Mouse (Mus musculus): Measurements from ENCODE around the gene Atp6v1c2. TPM values are rescaled to one million over a fixed set of nuclear protein-coding genes. Genes with fewer than 3 reads are reported as not detected.

Atp6v1c2 gene
- not detected in 2 replicates for total RNA-seq (2017)

GRCm38 (mm10) chr12:17329259-17329658 lies at the start of gene Atp6v1c2:
Atp6v1c2 (minus strand) TSS chr12:17329359.
- ATAC-seq (replicated peaks; ENCODE audit: low read depth, poor library complexity, severe bottlenecking), result no peak

- no peak for ATAC-seq (replicated peaks; ENCODE audit: low read depth, poor library complexity, severe bottlenecking)
Measured at GRCm38 (mm10) chr12:17376521-17376920, 47.4 kb upstream of the Atp6v1c2 start.

- ATAC-seq (replicated peaks; ENCODE audit: low read depth, poor library complexity, severe bottlenecking), result no peak
Measured at GRCm38 (mm10) chr12:17375243-17375642, 46.1 kb upstream of the Atp6v1c2 start.

- ATAC-seq (replicated peaks; ENCODE audit: low read depth, poor library complexity, severe bottlenecking), result no peak
Measured at GRCm38 (mm10) chr12:17373470-17373975, 44.4 kb upstream of the Atp6v1c2 start.

DNA sequence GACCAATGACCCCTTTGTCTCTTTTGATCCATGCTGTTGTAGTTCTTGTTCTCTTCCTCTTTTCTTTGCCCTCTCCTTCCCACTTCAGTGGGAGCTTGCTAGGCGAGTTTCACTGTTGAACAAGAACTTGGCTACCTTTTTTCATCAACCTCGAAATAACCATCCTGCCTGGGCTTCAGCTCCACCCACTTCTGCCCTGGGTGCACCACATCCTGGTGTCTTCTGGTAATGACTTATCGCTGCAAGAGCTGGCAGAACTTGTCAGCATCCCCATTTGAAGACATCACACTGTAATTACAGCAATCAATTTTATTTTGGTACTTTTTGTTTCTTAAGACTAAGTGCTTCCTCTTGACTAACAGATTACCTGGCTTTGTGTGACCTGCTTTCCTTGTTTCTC lies 43.5 kb upstream of the Atp6v1c2 start:
- ATAC-seq (replicated peaks; ENCODE audit: low read depth, poor library complexity, severe bottlenecking), result peak; percentile 37; the same call in 1 of the 2 replicates

DNA sequence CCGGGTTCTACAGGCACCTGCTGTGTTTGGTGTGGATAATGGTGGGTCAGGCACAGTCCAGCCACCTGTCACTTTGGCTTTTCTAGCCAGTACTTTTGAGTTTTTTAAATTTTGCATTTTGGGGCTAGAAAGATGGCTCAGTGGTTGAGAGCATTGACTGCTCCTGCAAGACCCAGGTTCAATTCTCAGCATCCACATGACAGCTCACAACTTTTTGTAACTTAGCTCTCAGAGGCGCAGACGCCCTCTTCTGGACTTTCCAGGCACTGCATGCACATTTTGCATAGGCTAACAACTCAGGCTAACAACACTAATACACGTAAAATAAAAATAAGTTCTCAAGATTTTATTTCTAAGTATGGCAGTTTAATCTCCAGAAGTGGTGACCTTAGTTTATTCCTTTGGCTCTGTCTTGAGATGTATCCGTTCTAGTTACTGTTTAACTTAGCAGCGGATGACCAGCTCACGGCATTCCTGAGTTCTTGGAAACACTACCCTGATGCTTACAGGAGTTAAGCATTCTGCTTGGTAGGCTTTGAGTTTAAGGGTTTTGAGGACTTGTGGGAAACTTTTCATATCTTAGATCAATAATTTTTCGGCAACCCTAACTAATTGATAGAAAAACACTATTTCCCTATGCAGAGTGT lies 42.6 kb upstream of the Atp6v1c2 start:
- ATAC-seq (replicated peaks; ENCODE audit: low read depth, poor library complexity, severe bottlenecking), result peak; percentile 23; the same call in 1 of the 2 replicates

- no peak for ATAC-seq (replicated peaks; ENCODE audit: low read depth, poor library complexity, severe bottlenecking)
Measured at GRCm38 (mm10) chr12:17369551-17370325, 40.6 kb upstream of the Atp6v1c2 start.

GRCm38 (mm10) chr12:17369111-17369510 lies 40.0 kb upstream of the Atp6v1c2 start:
- no peak for ATAC-seq (replicated peaks; ENCODE audit: low read depth, poor library complexity, severe bottlenecking)

- peak; percentile 97 for ATAC-seq (replicated peaks; ENCODE audit: low read depth, poor library complexity, severe bottlenecking)
Measured at GRCm38 (mm10) chr12:17366981-17367380, 37.8 kb upstream of the Atp6v1c2 start.

GRCm38 (mm10) chr12:17362316-17362715 lies 33.2 kb upstream of the Atp6v1c2 start:
- no peak for ATAC-seq (replicated peaks; ENCODE audit: low read depth, poor library complexity, severe bottlenecking)

GRCm38 (mm10) chr12:17360650-17361049 lies 31.5 kb upstream of the Atp6v1c2 start:
- ATAC-seq (replicated peaks; ENCODE audit: low read depth, poor library complexity, severe bottlenecking), result no peak

GRCm38 (mm10) chr12:17360104-17360503 lies 30.9 kb upstream of the Atp6v1c2 start:
- ATAC-seq (replicated peaks; ENCODE audit: low read depth, poor library complexity, severe bottlenecking), result no peak

- no peak for ATAC-seq (replicated peaks; ENCODE audit: low read depth, poor library complexity, severe bottlenecking)
Measured at GRCm38 (mm10) chr12:17358981-17359380, 29.8 kb upstream of the Atp6v1c2 start.

DNA sequence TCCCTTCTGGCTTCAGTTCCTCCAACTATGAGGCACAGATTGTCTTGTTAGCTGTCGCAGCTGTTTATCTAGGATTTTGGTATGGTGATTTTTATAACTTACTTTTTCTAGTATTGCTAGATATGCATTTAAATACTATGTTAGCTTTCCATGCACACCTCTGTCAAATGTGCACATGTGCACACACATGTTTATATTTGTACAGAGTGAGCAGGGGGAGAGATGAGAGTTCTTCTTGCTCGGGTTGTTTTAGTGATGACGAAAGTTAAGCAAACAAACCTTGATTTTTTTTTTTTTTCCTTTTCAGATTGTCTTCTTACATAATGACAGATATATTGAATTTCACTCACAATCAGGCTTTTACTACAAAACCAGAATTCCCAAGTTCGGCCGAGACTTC lies 28.6 kb upstream of the Atp6v1c2 start:
- ATAC-seq (replicated peaks; ENCODE audit: low read depth, poor library complexity, severe bottlenecking), result no peak

DNA sequence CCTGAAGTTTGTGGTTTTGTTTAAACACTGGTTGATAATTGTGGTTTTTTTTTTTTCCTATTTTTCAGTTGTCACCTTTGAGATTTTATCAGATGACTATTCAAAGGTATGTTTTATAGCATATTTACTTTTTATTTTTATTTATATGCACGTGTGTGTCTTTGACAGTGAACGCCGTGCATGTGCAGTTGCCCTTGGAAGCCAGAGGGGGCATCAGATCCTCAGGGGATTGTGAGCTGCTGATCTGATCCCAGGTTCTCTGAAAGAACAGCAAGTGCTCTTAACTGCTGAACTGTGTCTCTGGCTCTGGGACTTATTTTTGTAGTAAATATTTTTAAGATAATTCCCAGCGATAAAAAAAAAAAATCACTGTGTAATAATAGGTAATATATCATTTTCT lies 27.7 kb upstream of the Atp6v1c2 start:
- 0 out of 2 replicates have a peak, but pooled peaks have one; percentile 50 for ATAC-seq (replicated peaks; ENCODE audit: low read depth, poor library complexity, severe bottlenecking)

DNA sequence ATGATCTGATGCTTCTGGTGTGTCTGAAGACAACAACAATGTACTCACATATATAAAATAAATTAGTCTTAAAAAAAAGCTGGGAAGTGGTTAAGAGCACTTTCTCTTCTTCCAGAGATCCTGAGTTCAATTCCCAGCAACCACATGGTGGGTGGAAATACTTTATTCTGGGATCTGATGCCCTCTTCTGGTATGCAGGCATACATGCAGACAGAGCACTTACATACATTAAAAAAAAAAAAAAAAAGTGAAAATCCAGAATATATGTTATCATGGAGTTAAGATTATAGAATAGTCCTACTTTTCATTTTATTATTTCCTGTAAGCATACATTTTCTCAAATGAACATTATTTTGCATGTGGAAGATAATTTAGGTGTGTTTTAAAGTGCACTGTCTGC lies 20.9 kb upstream of the Atp6v1c2 start:
- ATAC-seq (replicated peaks; ENCODE audit: low read depth, poor library complexity, severe bottlenecking), result no peak

- ATAC-seq (replicated peaks; ENCODE audit: low read depth, poor library complexity, severe bottlenecking), result peak; percentile 97
Measured at GRCm38 (mm10) chr12:17348048-17349036, 19.2 kb upstream of the Atp6v1c2 start, which contains the start of gene Nol10. Nol10 (plus strand) TSS chr12:17348458.

GRCm38 (mm10) chr12:17347327-17348047 lies 18.3 kb upstream of the Atp6v1c2 start:
- peak; percentile 33 for ATAC-seq (replicated peaks; ENCODE audit: low read depth, poor library complexity, severe bottlenecking)

Measured in common myeloid progenitor, adult 5-6 weeks (primary cell).